Mouse (Mus musculus) ovary, adult 2 months (tissue): ENCODE results near the gene Ndp. TPM values are rescaled to one million over a fixed set of nuclear protein-coding genes. Genes with fewer than 3 reads are reported as not detected.

Source experiments
- polyA plus RNA-seq: library from polyadenylated mRNA; depleted of rRNA; stranded (reverse); fragments of >200 nt; gene quantifications from 2 replicates; pipeline ENCODE4 v1.2.3, GENCODE M21; 2012; rRNA removed

Ndp gene
- polyA plus RNA-seq = 4.1 and 4.3 TPM in 2 replicates

DNA sequence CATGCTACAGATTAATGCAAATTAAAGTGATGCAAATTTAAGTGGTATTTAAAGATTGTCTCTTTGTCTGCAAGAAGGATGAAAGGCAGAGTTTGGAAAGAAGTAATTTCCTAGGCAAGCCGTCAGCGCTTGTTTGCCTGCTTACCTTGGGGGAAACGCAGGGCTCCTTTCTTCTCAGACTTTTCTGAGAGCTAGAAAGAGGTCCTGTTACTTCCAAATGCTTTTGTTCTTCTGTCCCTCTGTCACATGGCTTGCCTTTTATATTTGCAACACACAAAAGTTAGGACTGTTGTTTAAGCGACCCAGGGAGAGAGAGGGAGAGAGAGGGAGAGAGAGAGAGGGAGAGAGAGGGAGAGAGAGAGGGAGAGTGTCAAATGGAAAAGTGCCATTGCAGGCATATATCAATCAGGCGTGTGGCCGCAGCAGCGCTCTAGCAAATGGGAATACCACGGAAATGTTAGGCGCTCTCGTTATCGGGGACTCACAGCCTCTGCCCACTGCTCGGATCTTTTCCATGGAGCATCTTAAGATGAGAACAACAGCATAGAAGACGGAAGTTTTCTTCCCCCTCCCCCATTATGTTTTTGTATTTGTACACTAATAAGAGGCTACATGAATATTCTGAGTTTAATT lies at the start of gene Ndp:
TSS of gene Ndp (minus strand) at position 534 of the 633 bp plus-strand sequence.

Other genes starting within 250 kb of the Ndp start
- gene Maob, start 94.4 kb downstream of the Ndp start, polyA plus RNA-seq = 2.6 and 3.3 TPM in 2 replicates